14 mouse cellular contexts compared by ENCODE assay signal in the genomic region with DNA sequence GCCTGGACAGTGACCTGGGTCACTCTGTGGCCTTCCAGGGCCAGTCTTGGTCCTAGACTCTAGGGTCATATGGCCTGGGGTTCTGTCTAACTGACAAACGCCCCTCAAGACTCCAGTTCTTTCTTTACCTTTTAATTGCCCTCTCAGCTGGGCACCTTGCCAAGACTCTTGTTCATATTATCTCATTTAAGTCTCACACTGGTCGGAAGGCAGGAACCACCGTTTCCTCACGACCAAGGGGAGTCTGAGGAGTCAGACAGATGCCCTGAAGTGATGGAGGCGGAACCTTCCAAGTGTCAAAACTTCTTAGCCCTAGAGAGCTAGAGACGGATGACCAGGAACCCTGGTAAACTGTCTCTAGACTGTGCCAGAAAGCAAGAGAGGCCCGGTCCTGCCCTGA.
DNase-seq lines count a peak whose midpoint lies in the region; ATAC-seq and TF ChIP-seq lines count a peak whose summit lies in the region.
"Had no signal": no experiment of that assay in that cellular context is flagged by ENCODE, and none has a peak within 500 bp of the region (broad histone marks: within the 10 kb centered on the region; RNA-seq: fewer than 3 reads in every experiment).

No protein-coding gene starts in this region.

- no peak overlapping the region for H3K4me3 ChIP-seq in gastrocnemius, adult 2 months
- no peak overlapping the region for H3K4me3 ChIP-seq in lung, embryonic 16.5 days (ENCODE audit: low read length)
- no peak overlapping the region for H3K4me3 ChIP-seq in embryonic facial prominence, embryonic 10.5 days
- no peak overlapping the region for H3K4me3 ChIP-seq in myocyte
- no peak overlapping the region for H3K4me3 ChIP-seq in midbrain, embryonic 16.5 days (ENCODE audit: low read depth, low read length)
- H3K4me3 ChIP-seq: embryonic facial prominence, embryonic 12.5 days; liver, embryonic 12.5 days; neural tube, embryonic 13.5 days had no signal

- H3K4me2 ChIP-seq in lung, embryonic 16.5 days (ENCODE audit: low read depth, low read length) = no peak overlapping the region
- H3K4me2 ChIP-seq in myocyte (ENCODE audit: low read depth) = peak overlapping the region; percentile 58
- H3K4me2 ChIP-seq in midbrain, embryonic 16.5 days (ENCODE audit: low read length) = no peak overlapping the region
- H3K4me2 ChIP-seq: embryonic facial prominence, embryonic 12.5 days; liver, embryonic 12.5 days; neural tube, embryonic 13.5 days had no signal

- 28% methylated on average over 7 of the region's 7 CpGs for WGBS in lung, embryonic 16.5 days
- WGBS in embryonic facial prominence, embryonic 10.5 days = 62% methylated on average over 7 of the region's 7 CpGs
- WGBS in midbrain, embryonic 16.5 days = 53% methylated on average over 7 of the region's 7 CpGs

- peak overlapping the region; percentile 96 for H3K27ac ChIP-seq in gastrocnemius, adult 2 months
- no peak overlapping the region for H3K27ac ChIP-seq in lung, embryonic 16.5 days (ENCODE audit: low read length)
- H3K27ac ChIP-seq in embryonic facial prominence, embryonic 10.5 days (replicated peaks) = peak overlapping the region; percentile 15; the same call in 1 of the 2 replicates
- H3K27ac ChIP-seq in midbrain, embryonic 16.5 days (ENCODE audit: low read length) = no peak overlapping the region
- H3K27ac ChIP-seq: embryonic facial prominence, embryonic 12.5 days; liver, embryonic 12.5 days; neural tube, embryonic 13.5 days had no signal

- 0 out of 2 replicates have a peak, but pooled peaks have one; percentile 15 for ATAC-seq in lung, embryonic 16.5 days (ENCODE audit: low read depth)
- no peak for ATAC-seq in midbrain, embryonic 16.5 days
- ATAC-seq: liver, embryonic 12.5 days had no signal

- H3K27me3 ChIP-seq in lung, embryonic 16.5 days (ENCODE audit: control insufficient read depth, insufficient read depth, low read depth, low read length) = no peaks in the 10 kb centered on the region
- peaks cover 33% of the 10 kb centered on the region for H3K27me3 ChIP-seq in embryonic facial prominence, embryonic 10.5 days (replicated peaks; ENCODE audit: low read depth, poor library complexity, severe bottlenecking)
- no peaks in the 10 kb centered on the region for H3K27me3 ChIP-seq in myocyte (ENCODE audit: control insufficient read depth, insufficient read depth, insufficient read length)
- H3K27me3 ChIP-seq in midbrain, embryonic 16.5 days (ENCODE audit: control insufficient read depth, insufficient read depth, low read depth, low read length) = no peaks in the 10 kb centered on the region
- H3K27me3 ChIP-seq: embryonic facial prominence, embryonic 12.5 days; neural tube, embryonic 13.5 days had no signal

- H3ac ChIP-seq in myocyte (ENCODE audit: control insufficient read depth, insufficient read length) = no peak overlapping the region

- no peaks in the 10 kb centered on the region for H3K36me3 ChIP-seq in lung, embryonic 16.5 days (ENCODE audit: control insufficient read depth, insufficient read depth, low read length)
- no peaks in the 10 kb centered on the region for H3K36me3 ChIP-seq in embryonic facial prominence, embryonic 10.5 days (replicated peaks)
- no peaks in the 10 kb centered on the region for H3K36me3 ChIP-seq in myocyte (ENCODE audit: control insufficient read depth, insufficient read depth)
- H3K36me3 ChIP-seq in midbrain, embryonic 16.5 days (ENCODE audit: control insufficient read depth, insufficient read depth, low read length) = no peaks in the 10 kb centered on the region
- H3K36me3 ChIP-seq: embryonic facial prominence, embryonic 12.5 days; liver, embryonic 12.5 days; neural tube, embryonic 13.5 days had no signal

- no peak for TF ChIP-seq CTCF in gastrocnemius, adult 2 months (IDR thresholded peaks at IDR 0.05)

- no peak overlapping the region for H3K9ac ChIP-seq in lung, embryonic 16.5 days (ENCODE audit: low read length)
- no peak overlapping the region for H3K9ac ChIP-seq in midbrain, embryonic 16.5 days (ENCODE audit: low read depth, low read length)
- H3K9ac ChIP-seq: embryonic facial prominence, embryonic 12.5 days; liver, embryonic 12.5 days; neural tube, embryonic 13.5 days had no signal

- no peaks in the 10 kb centered on the region for H3K79me2 ChIP-seq in myocyte (ENCODE audit: control insufficient read depth, insufficient read depth)

- H3K9me3 ChIP-seq in lung, embryonic 16.5 days (ENCODE audit: control insufficient read depth, low read length) = no peaks in the 10 kb centered on the region
- no peaks in the 10 kb centered on the region for H3K9me3 ChIP-seq in embryonic facial prominence, embryonic 10.5 days
- H3K9me3 ChIP-seq in midbrain, embryonic 16.5 days (replicated peaks; ENCODE audit: control insufficient read depth, low read length, poor library complexity, severe bottlenecking) = no peaks in the 10 kb centered on the region
- H3K9me3 ChIP-seq: embryonic facial prominence, embryonic 12.5 days; liver, embryonic 12.5 days; neural tube, embryonic 13.5 days had no signal

- no peak for DNase-seq in gastrocnemius, adult 2 months
- no peak for DNase-seq in gastrocnemius, postnatal 25 days
- DNase-seq in lung, postnatal 14 days = no peak
- no peak for DNase-seq in embryonic facial prominence, embryonic 10.5 days (ENCODE audit: low spot score)
- no peak for DNase-seq in adrenal gland, adult 18-20 months (ENCODE audit: low spot score in 2 of 2)
- DNase-seq: B cell, adult 2 months; cerebellum, adult 9-11 months; midbrain, embryonic 14.5 days had no signal

- TF ChIP-seq POLR2A in myocyte (IDR thresholded peaks at IDR 0.05; ENCODE audit: insufficient read length, low read depth) = no peak

- peaks cover 9% of the 10 kb centered on the region for H3K4me1 ChIP-seq in lung, embryonic 16.5 days (replicated peaks; ENCODE audit: control insufficient read depth, insufficient read depth, low read length)
- H3K4me1 ChIP-seq in embryonic facial prominence, embryonic 10.5 days = peaks cover 24% of the 10 kb centered on the region
- no peaks in the 10 kb centered on the region for H3K4me1 ChIP-seq in midbrain, embryonic 16.5 days (ENCODE audit: control insufficient read depth, insufficient read depth, low read length)
- H3K4me1 ChIP-seq: liver, embryonic 12.5 days had no signal

- intact Hi-C loops in gastrocnemius, adult 2 months (cut with DNase I) = loop anchor here (10.0 kb wide), 1 partner anchor 309 kb away; no protein-coding TSS in a partner anchor

TF ChIP-seq in myocyte, 11 proteins besides CTCF, POLR2A, EP300 and RAD21:
- TF ChIP-seq MAX (IDR thresholded peaks at IDR 0.05; ENCODE audit: low read depth) (no peak), USF1 (IDR thresholded peaks at IDR 0.05; ENCODE audit: low read depth) (no peak), SRF (IDR thresholded peaks at IDR 0.05; ENCODE audit: control insufficient read depth, insufficient read length, low read depth) (no peak), CEBPB (IDR thresholded peaks at IDR 0.05; ENCODE audit: insufficient read depth, poor library complexity, severe bottlenecking) (no peak), MYOD1 (IDR thresholded peaks at IDR 0.05; ENCODE audit: control insufficient read depth in 1 of 3, insufficient read length in 2 of 3, low read depth in 2 of 3) (no peak), TCF3 (IDR thresholded peaks at IDR 0.05; ENCODE audit: insufficient read length, low read depth) (no peak), E2F4 (IDR thresholded peaks at IDR 0.05; ENCODE audit: insufficient read depth) (no peak), TCF12 (IDR thresholded peaks at IDR 0.05; ENCODE audit: insufficient read depth, poor library complexity, severe bottlenecking) (no peak), REST (IDR thresholded peaks at IDR 0.05; ENCODE audit: insufficient read depth, insufficient read length) (no peak), MYOG (IDR thresholded peaks at IDR 0.05; ENCODE audit: control insufficient read depth in 1 of 3, insufficient read depth in 1 of 3, insufficient read length in 2 of 3, low read depth in 2 of 3) (no peak), POLR2AphosphoS2 (IDR thresholded peaks at IDR 0.05; ENCODE audit: insufficient read length, low read depth) (no peak)

Comparison
In these comparisons a context has a peak if more than half of its experiments do, and no peak if none do; other contexts are left out.
1. H3K27ac ChIP-seq: peak in gastrocnemius, adult 2 months (single experiment) and embryonic facial prominence, embryonic 10.5 days (single experiment); none in lung, embryonic 16.5 days (single experiment) and midbrain, embryonic 16.5 days (single experiment).